Mouse (Mus musculus) midbrain, embryonic 11.5 days (tissue): ENCODE data around the gene Oprm1. TPM values are rescaled to one million over a fixed set of nuclear protein-coding genes. Genes with fewer than 3 reads are reported as not detected.
A peak's percentile ranks its signal among the peaks of the same experiment; 100 is the strongest.

Source experiments
- ATAC-seq: fragments of 200-750 bp; cut with Nextera tagmentation; 2 replicates; pipeline ENCODE4 v1.8.0; 2017; ENCODE audit warnings: moderate TSS enrichment, moderate library complexity; ENCODE audit not compliant: low FRiP score
- DNase-seq: peaks from one replicate; pipeline ENCODE4 v3.0.0; 2015; ENCODE audit warnings: low spot score; ENCODE audit errors: missing footprints
- H3K27ac ChIP-seq: fragments of 300-500 bp; sonication (generic); 2 replicates; pipeline ENCODE4 v1.5.1; 2014; ENCODE audit warnings: low read depth, low read length
- H3K27me3 ChIP-seq: fragments of 300-500 bp; sonication (generic); 2 replicates; pipeline ENCODE4 v1.6.1; 2014; ENCODE audit warnings: mild to moderate bottlenecking, low read length, moderate library complexity, mixed read lengths; ENCODE audit not compliant: control insufficient read depth, insufficient read depth
- H3K36me3 ChIP-seq: fragments of 300-500 bp; sonication (generic); 2 replicates; pipeline ENCODE4 v1.6.1; 2014; ENCODE audit warnings: mild to moderate bottlenecking, low read length, moderate library complexity, mixed read lengths; ENCODE audit not compliant: control insufficient read depth, insufficient read depth
- H3K4me1 ChIP-seq: fragments of 300-500 bp; sonication (generic); 2 replicates; pipeline ENCODE4 v1.6.1; 2014; ENCODE audit warnings: low read length; ENCODE audit not compliant: control insufficient read depth, insufficient read depth
- H3K4me2 ChIP-seq: fragments of 300-500 bp; sonication (generic); 2 replicates; pipeline ENCODE4 v1.6.1; 2014; ENCODE audit warnings: mild to moderate bottlenecking, moderate library complexity
- H3K4me3 ChIP-seq: fragments of 300-500 bp; sonication (generic); 2 replicates; pipeline ENCODE4 v1.5.1; 2014; ENCODE audit warnings: low read depth, low read length
- H3K9ac ChIP-seq: fragments of 300-500 bp; sonication (generic); 2 replicates; pipeline ENCODE4 v1.6.1; 2014; ENCODE audit warnings: low read length
- H3K9me3 ChIP-seq: fragments of 300-500 bp; sonication (generic); 2 replicates; pipeline ENCODE4 v1.6.1; 2016; ENCODE audit warnings: low read length; ENCODE audit not compliant: control insufficient read depth
- WGBS: fragments of 180-500 bp; shearing (Covaris S2); extraction: QIAGEN DNeasy Blood & Tissue Kit; methylation state at CpG from one replicate; pipeline ENCODE4 v1.1.7; 2014; 5-methylcytosine and 5-hydroxymethylcytosine counted together
- polyA plus RNA-seq: library from polyadenylated mRNA; unstranded; fragments of >200 nt; fragmentation: Nextera tagmentation; extraction: Ambion mirVana; gene quantifications from 2 replicates; pipeline ENCODE4 v1.2.1, GENCODE M21; 2014

Oprm1 gene
- polyA plus RNA-seq, 1 experiment from 2014 or later: 0.11 TPM

GRCm38 (mm10) chr10:6954533-6954932, 196.2 kb downstream of the Oprm1 start:
- Histone ChIP-seq H3K27ac (no peak overlapping the region), H3K4me1 (no peaks in the 10 kb centered on the region), H3K4me3 (no peak overlapping the region), H3K9ac (no peak overlapping the region), H3K4me2 (no peak overlapping the region), H3K9me3 (no peaks in the 10 kb centered on the region), H3K36me3 (no peaks in the 10 kb centered on the region), H3K27me3 (no peaks in the 10 kb centered on the region)
- DNase-seq (no peak), ATAC-seq (no peak)

- H3K4me2 ChIP-seq: no peak overlapping the region
Measured at GRCm38 (mm10) chr10:6956357-6956756, 198.1 kb downstream of the Oprm1 start.

GRCm38 (mm10) chr10:6958791-6959190, 200.5 kb downstream of the Oprm1 start:
- H3K4me3 ChIP-seq: no peak overlapping the region
- H3K9ac ChIP-seq: no peak overlapping the region
- no peaks in the 10 kb centered on the region for H3K27me3 ChIP-seq
- no peak overlapping the region for H3K27ac ChIP-seq
- WGBS: 80% methylated on average over 5 of the region's 5 CpGs
- DNase-seq (no peak), ATAC-seq (no peak)
- no peaks in the 10 kb centered on the region for H3K9me3 ChIP-seq
- no peaks in the 10 kb centered on the region for H3K4me1 ChIP-seq
- no peak overlapping the region for H3K4me2 ChIP-seq
- no peaks in the 10 kb centered on the region for H3K36me3 ChIP-seq

More at GRCm38 (mm10) chr10:6956357-6956756, 198.1 kb downstream of the Oprm1 start:
- no peak overlapping the region for H3K4me3 ChIP-seq
- DNase-seq (no peak), ATAC-seq (no peak)
- H3K4me1 ChIP-seq: no peaks in the 10 kb centered on the region
- H3K9ac ChIP-seq: no peak overlapping the region
- WGBS: 87% methylated on average over 2 of the region's 2 CpGs
- H3K36me3 ChIP-seq: no peaks in the 10 kb centered on the region
- H3K27me3 ChIP-seq: no peaks in the 10 kb centered on the region
- no peak overlapping the region for H3K27ac ChIP-seq
- no peaks in the 10 kb centered on the region for H3K9me3 ChIP-seq

- 86% methylated on average over 8 of the region's 8 CpGs for WGBS
- DNase-seq: no peak
- no peaks in the 10 kb centered on the region for H3K4me1 ChIP-seq
Measured at GRCm38 (mm10) chr10:6967588-6968242, 209.4 kb downstream of the Oprm1 start.

GRCm38 (mm10) chr10:6968334-6968733, 210.0 kb downstream of the Oprm1 start:
- Histone ChIP-seq H3K4me1 (no peaks in the 10 kb centered on the region), H3K4me2 (no peak overlapping the region), H3K27me3 (no peaks in the 10 kb centered on the region), H3K9ac (no peak overlapping the region), H3K36me3 (no peaks in the 10 kb centered on the region), H3K9me3 (no peaks in the 10 kb centered on the region), H3K27ac (no peak overlapping the region), H3K4me3 (no peak overlapping the region)
- DNase-seq: no peak
- ATAC-seq: no peak
- WGBS: 89% methylated on average over 1 of the region's 1 CpGs

More at GRCm38 (mm10) chr10:6967588-6968242, 209.4 kb downstream of the Oprm1 start:
- no peaks in the 10 kb centered on the region for H3K9me3 ChIP-seq
- no peak overlapping the region for H3K4me2 ChIP-seq
- H3K27ac ChIP-seq: no peak overlapping the region
- no peaks in the 10 kb centered on the region for H3K27me3 ChIP-seq
- H3K4me3 ChIP-seq: no peak overlapping the region
- peak; percentile 30; the same call in 1 of the 2 replicates for ATAC-seq
- H3K36me3 ChIP-seq: no peaks in the 10 kb centered on the region
- H3K9ac ChIP-seq: no peak overlapping the region

- H3K9me3 ChIP-seq: no peaks in the 10 kb centered on the region
- no peak overlapping the region for H3K9ac ChIP-seq
- no peak overlapping the region for H3K4me3 ChIP-seq
- no peak for DNase-seq
- no peaks in the 10 kb centered on the region for H3K4me1 ChIP-seq
- no peak overlapping the region for H3K4me2 ChIP-seq
- WGBS: 79% methylated on average over 2 of the region's 2 CpGs
- no peaks in the 10 kb centered on the region for H3K27me3 ChIP-seq
- no peak for ATAC-seq
- no peaks in the 10 kb centered on the region for H3K36me3 ChIP-seq
- no peak overlapping the region for H3K27ac ChIP-seq
Measured at GRCm38 (mm10) chr10:6977843-6978242, 219.5 kb downstream of the Oprm1 start.

- H3K36me3 ChIP-seq: no peaks in the 10 kb centered on the region
- H3K9ac ChIP-seq: no peak overlapping the region
- no peak overlapping the region for H3K27ac ChIP-seq
- 86% methylated on average over 1 of the region's 1 CpGs for WGBS
- H3K9me3 ChIP-seq: no peaks in the 10 kb centered on the region
- no peak for DNase-seq
- H3K4me3 ChIP-seq: no peak overlapping the region
- no peaks in the 10 kb centered on the region for H3K27me3 ChIP-seq
- no peaks in the 10 kb centered on the region for H3K4me1 ChIP-seq
- no peak for ATAC-seq
- no peak overlapping the region for H3K4me2 ChIP-seq
Measured at GRCm38 (mm10) chr10:6978733-6979132, 220.4 kb downstream of the Oprm1 start.

GRCm38 (mm10) chr10:6979216-6979615, 220.9 kb downstream of the Oprm1 start:
- Histone ChIP-seq H3K27ac (no peak overlapping the region), H3K9ac (no peak overlapping the region), H3K9me3 (no peaks in the 10 kb centered on the region), H3K4me3 (no peak overlapping the region), H3K36me3 (no peaks in the 10 kb centered on the region), H3K4me2 (no peak overlapping the region), H3K4me1 (no peaks in the 10 kb centered on the region), H3K27me3 (no peaks in the 10 kb centered on the region)
- ATAC-seq: no peak
- no peak for DNase-seq
- WGBS: 76% methylated on average over 7 of the region's 7 CpGs

- H3K4me1 ChIP-seq: no peaks in the 10 kb centered on the region
- H3K4me3 ChIP-seq: no peak overlapping the region
- no peaks in the 10 kb centered on the region for H3K27me3 ChIP-seq
- no peak for ATAC-seq
- WGBS: 51% methylated on average over 8 of the region's 8 CpGs
- peak overlapping the region; percentile 15; the same call in 1 of the 2 replicates for H3K4me2 ChIP-seq
- peak; percentile 86 for DNase-seq
- no peaks in the 10 kb centered on the region for H3K36me3 ChIP-seq
- H3K9me3 ChIP-seq: no peaks in the 10 kb centered on the region
- H3K27ac ChIP-seq: no peak overlapping the region
- peak overlapping the region; percentile 30; the same call in 1 of the 2 replicates for H3K9ac ChIP-seq
Measured at GRCm38 (mm10) chr10:6979789-6980188, 221.5 kb downstream of the Oprm1 start.
